Mouse (Mus musculus) kidney, adult 11 months (tissue): ENCODE measurements around the gene Tex10.
"Not testable (repeated sequence)": the region's sequence is repeated elsewhere in the genome, so short reads cannot be mapped to it uniquely, and the experiment has no call there.

ENCODE experiments used
- DNase-seq: peaks from one replicate; pipeline ENCODE4 v3.0.0; 2022

Tex10 gene

DNA sequence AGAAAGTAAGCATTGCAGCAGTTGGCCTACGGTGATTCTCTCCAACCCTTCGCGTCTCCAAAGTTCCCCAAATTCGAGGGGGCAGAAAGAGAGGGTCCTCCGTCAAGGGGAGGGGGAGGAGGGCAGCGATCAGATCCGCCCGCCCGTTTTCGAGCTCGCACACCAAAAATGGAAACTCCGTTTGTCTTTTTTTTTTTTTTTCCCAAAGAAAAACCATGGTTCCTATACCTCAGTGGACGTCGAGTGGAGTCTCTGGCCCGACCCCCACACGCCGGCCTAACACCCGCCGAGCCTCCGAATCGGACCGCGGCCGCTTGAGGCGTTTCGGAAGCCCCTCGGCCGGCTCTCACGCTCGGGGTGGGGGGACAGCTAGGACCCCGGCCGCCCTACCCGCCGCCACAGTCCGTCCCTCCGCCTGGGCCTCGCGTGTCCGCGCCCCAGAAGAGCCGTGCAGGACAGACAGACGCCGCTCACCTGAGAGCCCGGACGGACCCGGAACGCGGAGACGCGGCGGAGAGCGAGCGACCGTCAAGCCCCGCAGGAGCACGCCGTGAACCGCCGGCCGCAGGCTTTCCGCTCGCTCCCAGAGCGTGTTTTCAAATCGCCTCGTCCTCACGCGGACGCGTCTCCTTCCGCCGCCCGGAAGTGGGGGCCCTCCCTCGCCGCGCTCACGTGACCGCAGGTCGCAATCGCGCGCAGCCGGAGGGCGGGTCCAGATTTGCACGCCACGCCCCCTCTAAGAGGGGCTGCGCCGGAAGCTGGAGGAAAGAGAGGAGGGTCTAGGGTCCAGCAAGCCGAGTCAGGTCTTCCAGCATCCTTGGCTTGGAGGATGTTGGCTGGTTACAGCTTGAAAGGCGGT, at the start of gene Tex10:
TSS of gene Tex10 (minus strand) at position 668 of the 859 bp plus-strand sequence.
- DNase-seq: peak; percentile 82

DNA sequence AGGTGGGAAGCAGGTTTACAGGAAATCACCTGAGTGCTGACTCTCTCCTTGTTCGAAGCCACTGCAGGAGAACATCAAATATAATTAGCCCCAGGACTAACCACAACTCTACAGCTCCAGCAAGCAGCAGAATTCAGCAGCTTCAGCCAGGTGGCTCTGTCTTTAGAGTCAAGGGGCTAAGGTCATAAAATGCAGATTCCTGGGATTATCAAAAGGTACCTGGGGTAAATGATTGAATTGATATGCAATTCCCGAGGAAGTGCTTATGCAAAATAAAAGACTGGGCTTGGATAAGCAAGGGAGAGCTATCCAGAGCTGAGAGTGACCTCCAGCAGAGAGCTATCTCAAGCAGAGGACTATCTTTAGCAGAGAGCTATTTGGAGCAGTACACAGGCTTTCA, 37.6 kb upstream of the Tex10 start:
- no peak for DNase-seq

GRCm38 (mm10) chr4:48492510-48492909, 19.3 kb upstream of the Tex10 start:
- no peak for DNase-seq

DNA sequence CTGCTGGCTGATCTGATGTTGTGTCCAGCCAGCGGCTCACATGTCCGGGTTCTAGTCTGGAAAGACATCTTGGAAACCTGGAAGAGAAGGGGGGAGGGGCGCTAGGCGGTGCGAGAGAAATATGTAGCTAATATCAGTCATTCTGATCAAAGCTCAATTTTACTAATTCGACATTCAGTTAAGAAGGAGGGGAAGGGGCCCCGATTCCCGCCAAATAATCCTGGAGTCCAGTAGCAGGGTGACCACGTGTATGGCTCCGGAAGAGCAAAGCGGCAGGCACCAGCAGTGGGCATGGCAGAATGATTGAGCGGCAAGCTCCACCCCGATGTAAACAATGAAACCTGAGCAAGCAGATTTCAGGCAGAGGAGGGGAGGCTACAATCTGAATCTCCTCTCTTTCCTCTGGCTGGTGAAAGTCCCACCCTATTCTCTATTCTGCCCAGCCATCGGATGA, 18.1 kb upstream of the Tex10 start:
- DNase-seq: no peak

DNA sequence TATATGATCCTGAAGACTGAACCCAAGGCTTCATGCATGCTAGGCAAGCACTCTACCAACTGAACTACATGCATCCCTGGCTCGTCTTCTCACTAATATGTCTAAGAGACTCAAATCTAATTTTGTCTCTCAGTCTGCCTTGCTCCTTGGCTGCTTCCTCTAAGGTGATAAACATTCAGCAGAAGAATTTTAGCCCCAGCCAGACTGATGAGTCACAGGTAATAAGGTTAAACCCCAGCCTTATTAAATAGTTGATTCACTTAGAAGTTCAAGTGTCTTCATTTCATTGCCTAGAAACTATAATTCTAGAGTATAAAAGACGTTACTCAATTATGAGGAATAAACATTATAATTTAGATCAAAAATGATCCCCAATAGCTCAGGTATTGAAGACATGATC, 15.7 kb upstream of the Tex10 start:
- no peak for DNase-seq

- peak; percentile 10 for DNase-seq
These were observed 8.0 kb upstream of the Tex10 start for GRCm38 (mm10) chr4:48481287-48481686.

DNA sequence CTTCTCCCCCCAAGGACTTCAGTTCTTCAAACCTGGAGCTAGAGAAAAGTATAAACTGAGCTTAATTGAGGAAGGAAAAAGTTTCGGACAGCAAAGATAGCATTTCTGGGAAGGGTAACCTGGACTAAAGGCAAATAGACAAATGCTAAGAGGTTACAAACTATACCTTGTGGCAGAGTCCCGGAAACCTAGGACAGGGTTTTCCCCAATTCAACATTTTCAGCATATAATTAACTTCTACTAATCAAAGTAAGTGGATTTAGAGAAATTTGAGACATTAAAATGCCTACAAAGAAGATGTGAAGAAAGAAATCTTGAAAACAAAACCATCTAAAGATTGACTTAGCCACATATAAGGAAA, 372 bp upstream of the Tex10 start:
- DNase-seq: no peak

GRCm38 (mm10) chr4:48472052-48472791, 1.0 kb downstream of the Tex10 start:
- DNase-seq: no peak

DNA sequence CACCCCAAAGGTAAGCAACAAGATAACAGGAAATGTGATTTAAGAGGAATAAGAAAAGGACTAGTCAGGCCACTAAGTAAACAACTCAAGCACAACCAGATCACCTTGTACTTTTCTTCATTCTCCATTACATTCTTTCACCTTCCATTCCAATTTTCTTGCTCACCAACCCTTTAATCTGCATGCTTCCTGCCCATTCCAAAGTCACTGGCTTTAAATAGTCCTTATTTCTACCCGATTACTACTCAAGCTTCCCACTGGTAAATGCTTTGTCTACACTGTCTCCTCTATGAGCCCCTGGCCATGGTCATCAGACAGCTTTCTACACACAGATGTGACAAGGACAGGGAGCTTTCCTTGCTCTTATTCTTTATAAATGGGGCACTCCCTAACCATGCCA, 2.3 kb downstream of the Tex10 start:
- no peak for DNase-seq

GRCm38 (mm10) chr4:48461060-48461459, 12.2 kb downstream of the Tex10 start:
- DNase-seq: no peak

DNA sequence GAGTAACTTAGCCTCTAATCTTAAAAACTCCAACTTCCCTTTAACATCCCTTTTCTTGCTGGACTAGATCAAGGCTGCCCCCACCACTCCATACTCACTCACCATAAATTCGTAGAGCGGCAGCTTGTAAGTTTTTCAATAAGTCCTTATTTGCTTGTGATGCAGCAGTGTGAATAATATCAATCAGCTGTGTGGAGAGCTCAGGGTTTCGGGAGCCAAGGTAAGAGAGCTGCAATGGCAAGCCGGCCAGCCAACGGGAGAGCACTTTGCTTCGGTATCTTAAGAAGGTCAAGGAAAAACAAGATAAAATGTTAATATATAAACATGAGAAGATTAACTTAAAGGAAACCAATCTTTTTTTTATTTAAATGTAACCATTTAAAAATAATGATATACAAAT, 14.8 kb downstream of the Tex10 start:
- no peak for DNase-seq

DNA sequence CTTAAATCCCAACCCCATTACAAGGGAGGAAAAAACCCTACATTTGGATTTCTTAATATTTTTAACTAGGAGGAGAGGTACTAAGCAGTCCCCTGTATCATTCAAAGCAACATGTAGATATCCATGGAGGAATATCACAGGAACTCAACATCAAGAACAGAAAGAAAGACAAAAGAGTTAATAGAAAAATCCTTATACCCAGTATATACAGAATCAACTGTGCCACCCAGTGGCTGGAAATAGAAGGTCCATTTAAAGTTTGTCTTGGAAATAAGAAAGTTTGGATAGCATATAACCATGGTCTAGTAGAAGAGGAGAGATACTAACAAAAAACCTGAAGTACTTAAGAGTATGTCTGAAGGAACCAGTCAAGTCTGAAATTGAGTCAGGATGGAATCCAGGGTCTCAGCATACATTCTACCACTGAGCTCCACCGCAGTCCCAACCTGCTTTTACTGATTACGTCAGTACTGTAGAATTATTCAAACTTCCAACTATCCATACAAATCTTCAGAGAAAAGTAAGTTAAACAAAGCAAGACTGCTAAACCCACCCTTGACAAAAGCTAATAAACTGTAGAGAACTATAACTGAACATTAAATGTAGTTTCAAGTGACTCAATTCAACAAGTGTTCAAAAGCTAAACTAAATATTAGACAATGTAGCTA, 19.0 kb downstream of the Tex10 start:
- no peak for DNase-seq

GRCm38 (mm10) chr4:48428054-48428453, 45.2 kb downstream of the Tex10 start:
- no peak for DNase-seq

- no peak for DNase-seq
These were observed 45.8 kb downstream of the Tex10 start for GRCm38 (mm10) chr4:48427413-48427812.

GRCm38 (mm10) chr4:48423738-48424137, 49.5 kb downstream of the Tex10 start:
- no peak for DNase-seq

DNA sequence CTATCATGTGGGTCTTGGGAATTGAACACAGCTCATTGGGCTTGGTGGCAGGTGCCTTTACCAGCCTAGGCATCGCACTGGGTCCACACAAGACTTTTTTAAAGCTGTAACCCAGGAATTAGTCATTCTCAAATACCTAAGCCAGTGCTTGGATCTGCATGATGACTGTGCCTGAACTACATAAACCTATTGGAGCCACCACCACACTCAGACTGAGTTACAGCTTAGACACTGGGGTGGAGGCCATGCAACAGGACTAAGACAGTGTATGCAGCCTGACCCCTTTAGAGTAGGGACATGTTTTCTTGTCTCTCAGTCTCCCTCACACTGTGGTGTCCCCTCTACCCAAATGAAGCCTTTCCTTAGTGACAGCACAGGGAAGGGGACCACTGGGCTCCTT, 50.6 kb downstream of the Tex10 start:
- no peak for DNase-seq

GRCm38 (mm10) chr4:48418831-48419468, 54.3 kb downstream of the Tex10 start:
- DNase-seq: no peak

GRCm38 (mm10) chr4:48415838-48416335, 57.4 kb downstream of the Tex10 start:
- DNase-seq: no peak

DNA sequence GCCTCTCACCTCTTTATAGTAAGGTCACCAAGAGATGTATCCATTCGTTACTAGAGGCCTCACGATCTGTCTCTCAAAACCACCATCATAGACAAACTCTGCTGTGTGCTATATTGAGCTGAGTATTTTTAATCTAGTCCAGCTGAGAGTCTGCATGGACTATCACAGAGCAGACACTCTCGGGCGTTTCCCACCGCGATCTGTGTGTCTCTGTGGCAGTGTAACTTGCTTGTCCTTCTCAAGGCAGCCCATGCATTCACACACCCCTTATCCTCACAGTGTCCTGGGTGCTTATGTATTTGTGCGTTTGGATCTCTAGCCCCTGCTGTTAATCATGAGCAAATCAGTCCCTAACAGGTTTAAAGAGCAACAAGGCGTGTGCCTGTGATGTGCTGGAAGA, 59.8 kb downstream of the Tex10 start:
- no peak for DNase-seq

GRCm38 (mm10) chr4:48407350-48408039, 65.8 kb downstream of the Tex10 start:
- DNase-seq: no peak

GRCm38 (mm10) chr4:48405724-48406491, 67.4 kb downstream of the Tex10 start:
- DNase-seq: not testable (repeated sequence)
